Mouse (Mus musculus): ENCODE data around the gene Kcnd2. TPM values are rescaled to one million over a fixed set of nuclear protein-coding genes. Genes with fewer than 3 reads are reported as not detected.

Gene Kcnd2
- polyA plus RNA-seq, 1 experiment = 0.11 TPM

- DNase-seq (ENCODE audit: low spot score) = no peak
Observed at GRCm38 (mm10) chr6:21686388-21686787, 471.1 kb downstream of the Kcnd2 start.

GRCm38 (mm10) chr6:21692861-21693350 is 477.6 kb downstream of the Kcnd2 start:
- DNase-seq (ENCODE audit: low spot score) = no peak

- no peak for DNase-seq (ENCODE audit: low spot score)
Observed at GRCm38 (mm10) chr6:21697641-21698040, 482.3 kb downstream of the Kcnd2 start.

GRCm38 (mm10) chr6:21701131-21701530 is 485.8 kb downstream of the Kcnd2 start:
- DNase-seq (ENCODE audit: low spot score) = no peak

GRCm38 (mm10) chr6:21709228-21709627 is 493.9 kb downstream of the Kcnd2 start:
- DNase-seq (ENCODE audit: low spot score) = no peak

- DNase-seq (ENCODE audit: low spot score) = no peak
Observed at GRCm38 (mm10) chr6:21719121-21719520, 503.8 kb downstream of the Kcnd2 start.

- DNase-seq (ENCODE audit: low spot score) = no peak
Observed at GRCm38 (mm10) chr6:21722238-21722637, 506.9 kb downstream of the Kcnd2 start.

- DNase-seq (ENCODE audit: low spot score) = no peak
Observed at GRCm38 (mm10) chr6:21740606-21741005, 525.3 kb downstream of the Kcnd2 start.

GRCm38 (mm10) chr6:21744615-21745266 is 529.4 kb downstream of the Kcnd2 start:
- DNase-seq (ENCODE audit: low spot score) = no peak

GRCm38 (mm10) chr6:21747536-21747935 is 532.2 kb downstream of the Kcnd2 start:
- no peak for DNase-seq (ENCODE audit: low spot score)

GRCm38 (mm10) chr6:21767787-21768221 is 552.5 kb downstream of the Kcnd2 start:
- no peak for DNase-seq (ENCODE audit: low spot score)

- no peak for DNase-seq (ENCODE audit: low spot score)
Observed at GRCm38 (mm10) chr6:21768745-21769446, 553.6 kb downstream of the Kcnd2 start.

GRCm38 (mm10) chr6:21769447-21769809 is 554.1 kb downstream of the Kcnd2 start:
- DNase-seq (ENCODE audit: low spot score) = no peak

- no peak for DNase-seq (ENCODE audit: low spot score)
Observed at GRCm38 (mm10) chr6:21774213-21774916, 559.1 kb downstream of the Kcnd2 start.

Measured in urinary bladder, adult 2 months (tissue).